Mouse (Mus musculus): Measurements from ENCODE around the gene Alg1.

The Alg1 gene

GRCm38 (mm10) chr16:5232982-5233381, 439 bp upstream of the Alg1 start:
- no peak for DNase-seq (ENCODE audit: low read depth, low spot score)

- no peak for DNase-seq (ENCODE audit: low read depth, low spot score)
These were observed 8.9 kb downstream of the Alg1 start for GRCm38 (mm10) chr16:5242355-5242754.

- no peak for DNase-seq (ENCODE audit: low read depth, low spot score)
These were observed 9.5 kb downstream of the Alg1 start for GRCm38 (mm10) chr16:5242882-5243281.

GRCm38 (mm10) chr16:5244411-5244810, 11.0 kb downstream of the Alg1 start:
- DNase-seq (ENCODE audit: low read depth, low spot score) = peak; percentile 49

GRCm38 (mm10) chr16:5250891-5251290, 17.5 kb downstream of the Alg1 start:
- no peak for DNase-seq (ENCODE audit: low read depth, low spot score)

- DNase-seq (ENCODE audit: low read depth, low spot score) = no peak
These were observed 18.8 kb downstream of the Alg1 start for GRCm38 (mm10) chr16:5252260-5252659.

GRCm38 (mm10) chr16:5254346-5255025, 21.1 kb downstream of the Alg1 start:
- peak; percentile 91 for DNase-seq (ENCODE audit: low read depth, low spot score)

- DNase-seq (ENCODE audit: low read depth, low spot score) = peak; percentile 41
These were observed 21.8 kb downstream of the Alg1 start for GRCm38 (mm10) chr16:5255081-5255740.

- DNase-seq (ENCODE audit: low read depth, low spot score) = peak; percentile 98
These were observed 22.5 kb downstream of the Alg1 start, which contains the start of gene Eef2kmt for GRCm38 (mm10) chr16:5255779-5256496. Gene Eef2kmt, minus strand, starts transcription at chr16:5255983.

GRCm38 (mm10) chr16:5263156-5263555, 29.7 kb downstream of the Alg1 start:
- no peak for DNase-seq (ENCODE audit: low read depth, low spot score)

- DNase-seq (ENCODE audit: low read depth, low spot score) = no peak
These were observed 30.5 kb downstream of the Alg1 start for GRCm38 (mm10) chr16:5263926-5264325.

- DNase-seq (ENCODE audit: low read depth, low spot score) = no peak
These were observed 38.1 kb downstream of the Alg1 start for GRCm38 (mm10) chr16:5271411-5272035.

GRCm38 (mm10) chr16:5272371-5272770, 39.0 kb downstream of the Alg1 start:
- no peak for DNase-seq (ENCODE audit: low read depth, low spot score)

GRCm38 (mm10) chr16:5279571-5280222, 46.3 kb downstream of the Alg1 start:
- DNase-seq (ENCODE audit: low read depth, low spot score) = no peak

- no peak for DNase-seq (ENCODE audit: low read depth, low spot score)
These were observed 49.3 kb downstream of the Alg1 start for GRCm38 (mm10) chr16:5282686-5283085.

GRCm38 (mm10) chr16:5285376-5285775, 52.0 kb downstream of the Alg1 start:
- no peak for DNase-seq (ENCODE audit: low read depth, low spot score)
